Mouse (Mus musculus) MEL (cell line): ENCODE results near the gene Cntnap5c. TPM values are rescaled to one million over a fixed set of nuclear protein-coding genes. Genes with fewer than 3 reads are reported as not detected.

Experiments
- DNase-seq: peaks from one replicate; pipeline ENCODE4 v3.0.0; 2011; ENCODE audit warnings: low read depth, low spot score
- H3K27ac ChIP-seq: 2 replicates; pipeline ENCODE4 v1.5.1; 2012; ENCODE audit warnings: low read depth, mild to moderate bottlenecking, control low read depth, low read length, moderate library complexity; ENCODE audit not compliant: control insufficient read depth
- H3K27me3 ChIP-seq, 2 experiments: fragments of 150-350 bp in 1 of 2; sonication (generic) in 1 of 2; 2 replicates each; pipeline ENCODE4 v1.6.1; 2012; ENCODE audit warnings: low read length in 2 of 2, mild to moderate bottlenecking in 2 of 2, improper control_type of control experiment in 1 of 2, moderate library complexity in 1 of 2; ENCODE audit not compliant: insufficient read depth in 2 of 2, control insufficient read depth in 1 of 2
- H3K36me3 ChIP-seq, 2 experiments: 2 replicates each; pipeline ENCODE4 v1.6.1; 2012 to 2014; ENCODE audit warnings: low read length in 2 of 2, improper control_type of control experiment in 1 of 2, inconsistent platforms in 1 of 2, mild to moderate bottlenecking in 1 of 2; ENCODE audit not compliant: insufficient read depth in 2 of 2, control insufficient read depth in 1 of 2
- H3K4me1 ChIP-seq, 2 experiments: fragments of 150-350 bp in 1 of 2; sonication (generic) in 1 of 2; 2 replicates each; pipeline ENCODE4 v1.6.1; 2012; ENCODE audit warnings: low read length in 2 of 2, improper control_type of control experiment in 1 of 2, mild to moderate bottlenecking in 1 of 2; ENCODE audit not compliant: insufficient read depth in 2 of 2, control insufficient read depth in 1 of 2
- H3K4me3 ChIP-seq, 2 experiments: fragments of 150-350 bp in 1 of 2; sonication (generic) in 1 of 2; 2 replicates each; pipeline ENCODE4 v1.5.1; 2012; ENCODE audit warnings: low read depth in 2 of 2, low read length in 2 of 2, mild to moderate bottlenecking in 2 of 2, moderate library complexity in 2 of 2, control low read depth in 1 of 2, improper control_type of control experiment in 1 of 2; ENCODE audit not compliant: control insufficient read depth in 1 of 2, insufficient read depth in 1 of 2
- H3K79me2 ChIP-seq: 2 replicates; pipeline ENCODE4 v1.6.1; 2012; ENCODE audit warnings: mild to moderate bottlenecking, low read length, moderate library complexity; ENCODE audit not compliant: control insufficient read depth, poor library complexity, insufficient read depth
- H3K9ac ChIP-seq: 2 replicates; pipeline ENCODE4 v1.6.1; 2012; ENCODE audit warnings: low read depth, mild to moderate bottlenecking, control low read depth, low read length, moderate library complexity; ENCODE audit not compliant: control insufficient read depth, poor library complexity, severe bottlenecking
- H3K9me3 ChIP-seq: fragments of 150-350 bp; sonication (generic); replicated peaks from 2 replicates; pipeline ENCODE4 v1.6.1; 2012; ENCODE audit warnings: mild to moderate bottlenecking, low read length, improper control_type of control experiment, moderate library complexity; ENCODE audit not compliant: insufficient read depth
- CHD1 ChIP-seq: IDR thresholded peaks from 2 replicates; pipeline ENCODE4 v1.6.1; 2012; ENCODE audit warnings: low read depth, mild to moderate bottlenecking, inconsistent platforms, low read length, improper control_type of control experiment
- E2F4 ChIP-seq: IDR thresholded peaks from 2 replicates; pipeline ENCODE4 v1.6.1; 2011; ENCODE audit warnings: low read depth, low read length, improper control_type of control experiment, borderline replicate concordance
- ETS1 ChIP-seq: IDR thresholded peaks from 2 replicates; pipeline ENCODE4 v1.6.1; 2012; ENCODE audit warnings: low read depth, mild to moderate bottlenecking, inconsistent platforms, low read length, improper control_type of control experiment, moderate library complexity
- GATA1 ChIP-seq: IDR thresholded peaks from 2 replicates; pipeline ENCODE4 v1.6.1; 2011; ENCODE audit warnings: low read depth, low read length, improper control_type of control experiment
- HCFC1 ChIP-seq: IDR thresholded peaks from 2 replicates; pipeline ENCODE4 v1.6.1; 2012; ENCODE audit warnings: low read depth, mild to moderate bottlenecking, inconsistent platforms, low read length, improper control_type of control experiment, moderate library complexity
- KAT2A ChIP-seq: conservative IDR thresholded peaks from 2 replicates; pipeline ENCODE4 v1.6.1; 2012; ENCODE audit warnings: low read depth, low read length, improper control_type of control experiment, inconsistent platforms
- MAZ ChIP-seq: IDR thresholded peaks from 2 replicates; pipeline ENCODE4 v1.6.1; 2012; ENCODE audit warnings: low read depth, mild to moderate bottlenecking, inconsistent platforms, low read length, improper control_type of control experiment
- MEF2A ChIP-seq: IDR thresholded peaks from 2 replicates; pipeline ENCODE4 v1.6.1; 2014; ENCODE audit warnings: low read depth, mild to moderate bottlenecking, inconsistent platforms, low read length, improper control_type of control experiment; ENCODE audit not compliant: poor library complexity, insufficient replicate concordance, severe bottlenecking; ENCODE audit errors: extremely low read depth
- NELFE ChIP-seq: IDR thresholded peaks from 2 replicates; pipeline ENCODE4 v1.6.1; 2011; ENCODE audit warnings: low read depth, low read length, improper control_type of control experiment
- RAD21 ChIP-seq: IDR thresholded peaks from 2 replicates; pipeline ENCODE4 v1.6.1; 2011; ENCODE audit warnings: mild to moderate bottlenecking, low read depth, low read length, improper control_type of control experiment
- SMC3 ChIP-seq: IDR thresholded peaks from 2 replicates; pipeline ENCODE4 v1.6.1; 2011; ENCODE audit warnings: low read depth, low read length, improper control_type of control experiment
- TAL1 ChIP-seq: IDR thresholded peaks from 2 replicates; pipeline ENCODE4 v1.6.1; 2012; ENCODE audit warnings: mild to moderate bottlenecking, inconsistent platforms, low read length, moderate library complexity, mixed read lengths
- TBP ChIP-seq: IDR thresholded peaks from 2 replicates; pipeline ENCODE4 v1.8.0; 2011; ENCODE audit warnings: low read depth, low read length, improper control_type of control experiment
- UBTF ChIP-seq: IDR thresholded peaks from 2 replicates; pipeline ENCODE4 v1.6.1; 2012; ENCODE audit warnings: low read depth, mild to moderate bottlenecking, inconsistent platforms, low read length, improper control_type of control experiment, moderate library complexity, borderline replicate concordance; ENCODE audit not compliant: insufficient read depth
- USF1 ChIP-seq: IDR thresholded peaks from 2 replicates; pipeline ENCODE4 v1.6.1; 2014; ENCODE audit warnings: low read depth, mild to moderate bottlenecking, inconsistent platforms, low read length, improper control_type of control experiment, moderate library complexity
- USF2 ChIP-seq, 2 experiments: IDR thresholded peaks; 2 replicates each; pipeline ENCODE4 v1.6.1; 2011 to 2012; ENCODE audit warnings: improper control_type of control experiment in 2 of 2, low read length in 2 of 2, borderline replicate concordance in 1 of 2, inconsistent platforms in 1 of 2, low read depth in 1 of 2, mild to moderate bottlenecking in 1 of 2; ENCODE audit not compliant: insufficient read depth in 1 of 2
- ZNF384 ChIP-seq: IDR thresholded peaks from 2 replicates; pipeline ENCODE4 v1.6.1; 2012; ENCODE audit warnings: low read depth, mild to moderate bottlenecking, inconsistent platforms, low read length, improper control_type of control experiment
- polyA plus RNA-seq, 2 experiments: library from polyadenylated mRNA; stranded (reverse) in 1 of 2; unstranded in 1 of 2; fragments of >175 nt in 1 of 2; fragments of >200 nt in 1 of 2; gene quantifications; 2 replicates each; pipeline versions ENCODE4 v1.2.1 to v1.2.4; 2012; ENCODE audit warnings: low replicate concordance in 2 of 2, low read depth in 1 of 2; ENCODE audit not compliant: insufficient read length in 2 of 2, insufficient read depth in 1 of 2, missing spikeins in 1 of 2
- total RNA-seq: library from RNA; depleted of rRNA; stranded (reverse); fragments of 300-350 nt; gene quantifications from 2 replicates; pipeline ENCODE4 v1.2.3, GENCODE M21; 2012

Cntnap5c gene
- total and polyA plus RNA-seq, 3 experiments = not detected

GRCm38 (mm10) chr17:58268058-58268457 lies 498.7 kb downstream of the Cntnap5c start:
- Histone ChIP-seq H3K9me3 (no peaks in the 10 kb centered on the region), H3K27ac (no peak overlapping the region), H3K79me2 (no peaks in the 10 kb centered on the region), H3K9ac (no peak overlapping the region), H3K36me3 (no peaks in the 10 kb centered on the region), H3K4me1 (no peaks in the 10 kb centered on the region), H3K27me3 (no peaks in the 10 kb centered on the region), H3K4me3 (no peak overlapping the region)
- no peak for DNase-seq
- TF ChIP-seq MEF2A (no peak), UBTF (no peak), USF1 (no peak), KAT2A (no peak), GATA1 (no peak), TBP (no peak), E2F4 (no peak), TAL1 (no peak), ZNF384 (no peak), NELFE (no peak), CHD1 (no peak), USF2 (IDR thresholded peaks at IDR 0.05; ENCODE audit: borderline replicate concordance in 1 of 2, insufficient read depth in 1 of 2, low read depth in 1 of 2, low read length in 2 of 2) (no peak)

GRCm38 (mm10) chr17:58351310-58351709 lies 581.9 kb downstream of the Cntnap5c start:
- no peaks in the 10 kb centered on the region for H3K27me3 ChIP-seq
- H3K9ac ChIP-seq = no peak overlapping the region
- H3K9me3 ChIP-seq = no peaks in the 10 kb centered on the region
- H3K36me3 ChIP-seq = no peaks in the 10 kb centered on the region
- DNase-seq = no peak
- no peak overlapping the region for H3K27ac ChIP-seq
- H3K4me1 ChIP-seq = no peaks in the 10 kb centered on the region
- TF ChIP-seq MAZ = no peak
- TF ChIP-seq ETS1 = no peak
- no peak for TF ChIP-seq HCFC1
- TF ChIP-seq RAD21 = no peak
- no peak for TF ChIP-seq USF2 (IDR thresholded peaks at IDR 0.05; ENCODE audit: borderline replicate concordance in 1 of 2, insufficient read depth in 1 of 2, low read depth in 1 of 2, low read length in 2 of 2)
- TF ChIP-seq SMC3 = no peak
- H3K4me3 ChIP-seq = no peak overlapping the region
- H3K79me2 ChIP-seq = no peaks in the 10 kb centered on the region
